Mouse (Mus musculus): ENCODE results near the gene Olfr1185-ps1.
"Not testable (repeated sequence)": the region's sequence is repeated elsewhere in the genome, so short reads cannot be mapped to it uniquely, and the experiment has no call there.

Gene Olfr1185-ps1

GRCm38 (mm10) chr2:88493020-88493419, at the start of gene Olfr1185-ps1:
Gene Olfr1185-ps1, plus strand, starts transcription at chr2:88493320.
- DNase-seq (ENCODE audit: low spot score in 2 of 2), result no peak

- no peak for DNase-seq (ENCODE audit: low spot score in 2 of 2)
Observed at GRCm38 (mm10) chr2:88449031-88449430, 44.1 kb upstream of the Olfr1185-ps1 start, which contains the start of gene Gm13757. Gene Gm13757, minus strand, starts transcription at chr2:88449131.

- DNase-seq (ENCODE audit: low spot score in 2 of 2), result not testable (repeated sequence)
Observed at GRCm38 (mm10) chr2:88454567-88454966, 38.6 kb upstream of the Olfr1185-ps1 start, which contains the start of gene Olfr1183. Gene Olfr1183, plus strand, starts transcription at chr2:88454867.

- no peak for DNase-seq (ENCODE audit: low spot score in 2 of 2)
Observed at GRCm38 (mm10) chr2:88483298-88483697, 9.8 kb upstream of the Olfr1185-ps1 start, which contains the start of gene Olfr1184. Gene Olfr1184, plus strand, starts transcription at chr2:88483598.

- no peak for DNase-seq (ENCODE audit: low spot score in 2 of 2)
Observed at GRCm38 (mm10) chr2:88518251-88518650, 25.1 kb downstream of the Olfr1185-ps1 start, which contains the start of gene Olfr1186. Gene Olfr1186, plus strand, starts transcription at chr2:88518551.

- no peak for DNase-seq (ENCODE audit: low spot score in 2 of 2)
Observed at GRCm38 (mm10) chr2:88525720-88526119, 32.6 kb downstream of the Olfr1185-ps1 start.

Data from urinary bladder, postnatal 4 days (tissue).